Mouse (Mus musculus) forebrain, embryonic 16.5 days (tissue): ENCODE data around the gene Col23a1. TPM values are rescaled to one million over a fixed set of nuclear protein-coding genes. Genes with fewer than 3 reads are reported as not detected.

Source experiments
- ATAC-seq: fragments of 200-750 bp; cut with Nextera tagmentation; 2 replicates; pipeline ENCODE4 v1.8.0; 2017; ENCODE audit warnings: mild to moderate bottlenecking, moderate library complexity
- H3K27ac ChIP-seq: fragments of 300-500 bp; sonication (generic); 2 replicates; pipeline ENCODE4 v1.5.1; 2014; ENCODE audit warnings: low read length, control low read depth
- H3K27me3 ChIP-seq: fragments of 300-500 bp; sonication (generic); replicated peaks from 2 replicates; pipeline ENCODE4 v1.6.1; 2014; ENCODE audit warnings: low read length; ENCODE audit not compliant: control insufficient read depth, insufficient read depth
- H3K36me3 ChIP-seq: fragments of 300-500 bp; sonication (generic); 2 replicates; pipeline ENCODE4 v1.6.1; 2014; ENCODE audit not compliant: control insufficient read depth, insufficient read depth
- H3K4me1 ChIP-seq: fragments of 300-500 bp; sonication (generic); replicated peaks from 2 replicates; pipeline ENCODE4 v1.6.1; 2014; ENCODE audit warnings: low read length; ENCODE audit not compliant: control insufficient read depth, insufficient read depth
- H3K4me2 ChIP-seq: fragments of 300-500 bp; sonication (generic); 2 replicates; pipeline ENCODE4 v1.6.1; 2014; ENCODE audit warnings: mild to moderate bottlenecking, low read length, control low read depth
- H3K4me3 ChIP-seq: fragments of 300-500 bp; sonication (generic); replicated peaks from 2 replicates; pipeline ENCODE4 v1.5.1; 2014; ENCODE audit warnings: mild to moderate bottlenecking, low read length, control low read depth
- H3K9ac ChIP-seq: fragments of 300-500 bp; sonication (generic); replicated peaks from 2 replicates; pipeline ENCODE4 v1.6.1; 2014; ENCODE audit warnings: low read depth, low read length, control low read depth
- H3K9me3 ChIP-seq: fragments of 300-500 bp; sonication (generic); 2 replicates; pipeline ENCODE4 v1.6.1; 2016; ENCODE audit warnings: low read length; ENCODE audit not compliant: control insufficient read depth
- WGBS: fragments of 180-500 bp; shearing (Covaris S2); extraction: QIAGEN DNeasy Blood & Tissue Kit; methylation state at CpG from one replicate; pipeline ENCODE4 v1.1.7; 2014; 5-methylcytosine and 5-hydroxymethylcytosine counted together
- polyA plus RNA-seq: library from polyadenylated mRNA; unstranded; fragments of >200 nt; fragmentation: Nextera tagmentation; extraction: Ambion mirVana; gene quantifications from 2 replicates; pipeline ENCODE4 v1.2.1, GENCODE M21; 2015

The Col23a1 gene
- polyA plus RNA-seq, 1 experiment from 2014 or later = 3.0 TPM

- no peak for ATAC-seq
- Histone ChIP-seq H3K36me3 (no peaks in the 10 kb centered on the region), H3K4me2 (no peak overlapping the region), H3K27me3 (no peaks in the 10 kb centered on the region), H3K9ac (no peak overlapping the region), H3K4me3 (no peak overlapping the region), H3K4me1 (peaks cover 3% of the 10 kb centered on the region), H3K27ac (no peak overlapping the region), H3K9me3 (no peaks in the 10 kb centered on the region)
- WGBS = 86% methylated on average over 5 of the region's 5 CpGs
These were observed 161.6 kb downstream of the Col23a1 start for GRCm38 (mm10) chr11:51451281-51451680.

DNA sequence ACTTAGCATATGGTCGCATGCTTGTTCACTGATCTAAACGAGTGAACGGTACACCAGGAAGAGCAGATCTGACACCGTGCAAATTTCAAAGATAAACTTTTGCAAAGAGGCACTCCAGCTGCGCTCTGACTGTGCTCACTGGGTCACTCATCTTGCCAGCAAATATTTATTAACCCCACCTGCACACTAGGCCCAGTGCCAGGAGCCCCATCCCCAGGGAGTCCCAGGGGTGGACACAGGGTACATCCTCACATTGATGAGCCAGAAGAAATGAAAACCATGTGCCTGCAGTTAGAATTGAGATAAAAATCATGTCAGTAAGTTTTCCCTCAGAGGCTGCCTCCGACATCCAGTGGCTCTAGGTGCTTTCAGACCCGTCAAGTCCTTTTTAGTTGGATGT, 162.2 kb downstream of the Col23a1 start:
- no peaks in the 10 kb centered on the region for H3K36me3 ChIP-seq
- 56% methylated on average over 7 of the region's 7 CpGs for WGBS
- ATAC-seq = no peak
- no peak overlapping the region for H3K27ac ChIP-seq
- no peak overlapping the region for H3K9ac ChIP-seq
- no peak overlapping the region for H3K4me3 ChIP-seq
- no peak overlapping the region for H3K4me2 ChIP-seq
- H3K9me3 ChIP-seq = no peaks in the 10 kb centered on the region
- peaks cover 3% of the 10 kb centered on the region for H3K4me1 ChIP-seq
- no peaks in the 10 kb centered on the region for H3K27me3 ChIP-seq

DNA sequence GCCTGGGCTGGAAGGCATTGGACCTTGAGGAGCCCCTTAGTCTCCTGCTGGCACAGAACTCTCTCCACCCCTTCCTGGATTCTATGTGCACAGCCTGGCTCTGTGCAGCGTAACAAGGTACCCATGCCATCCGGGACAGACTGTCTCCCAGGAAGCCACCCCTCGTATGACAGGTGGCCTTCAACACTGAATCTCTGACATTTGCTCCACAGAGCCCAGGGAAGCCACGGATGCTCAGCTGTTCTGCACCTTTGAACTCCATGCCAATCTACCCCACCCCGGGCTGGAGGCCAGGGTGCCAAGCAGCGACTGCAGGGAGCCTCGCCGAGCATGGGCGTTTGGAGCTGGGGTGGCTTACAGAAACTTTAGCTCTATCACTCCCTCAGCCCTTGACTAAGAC, 164.0 kb downstream of the Col23a1 start:
- H3K4me1 ChIP-seq = peaks cover 5% of the 10 kb centered on the region
- no peak overlapping the region for H3K9ac ChIP-seq
- no peaks in the 10 kb centered on the region for H3K27me3 ChIP-seq
- H3K27ac ChIP-seq = no peak overlapping the region
- no peaks in the 10 kb centered on the region for H3K9me3 ChIP-seq
- ATAC-seq = no peak
- no peak overlapping the region for H3K4me3 ChIP-seq
- H3K4me2 ChIP-seq = no peak overlapping the region
- WGBS = 90% methylated on average over 9 of the region's 9 CpGs
- no peaks in the 10 kb centered on the region for H3K36me3 ChIP-seq

DNA sequence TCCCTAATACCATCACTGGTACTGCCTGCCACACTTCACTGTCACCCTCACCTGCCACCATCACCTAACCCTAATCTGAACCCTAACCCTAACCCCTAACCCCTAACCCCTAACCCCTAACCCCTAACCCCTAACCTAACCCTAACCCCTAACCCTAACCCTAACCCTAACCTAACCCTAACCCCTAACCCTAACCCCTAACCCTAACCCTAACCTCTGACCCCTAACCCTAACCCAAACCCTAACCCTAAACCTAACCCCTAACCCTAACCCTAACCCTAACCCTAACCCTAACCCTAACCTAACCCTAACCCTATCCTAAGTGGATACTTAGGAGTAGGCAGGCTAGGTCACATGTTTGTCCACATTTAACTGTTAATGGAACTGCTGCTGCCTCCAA, 165.8 kb downstream of the Col23a1 start:
- Histone ChIP-seq H3K4me3 (no peak overlapping the region), H3K27me3 (no peaks in the 10 kb centered on the region), H3K9ac (no peak overlapping the region), H3K36me3 (no peaks in the 10 kb centered on the region), H3K4me1 (peaks cover 11% of the 10 kb centered on the region), H3K4me2 (no peak overlapping the region), H3K27ac (no peak overlapping the region), H3K9me3 (no peaks in the 10 kb centered on the region)
- no peak for ATAC-seq

GRCm38 (mm10) chr11:51457624-51458023, 167.9 kb downstream of the Col23a1 start:
- no peak overlapping the region for H3K9ac ChIP-seq
- peaks cover 11% of the 10 kb centered on the region for H3K4me1 ChIP-seq
- WGBS = 69% methylated on average over 5 of the region's 5 CpGs
- H3K9me3 ChIP-seq = no peaks in the 10 kb centered on the region
- H3K27ac ChIP-seq = no peak overlapping the region
- H3K27me3 ChIP-seq = no peaks in the 10 kb centered on the region
- no peak for ATAC-seq
- no peaks in the 10 kb centered on the region for H3K36me3 ChIP-seq
- no peak overlapping the region for H3K4me3 ChIP-seq
- no peak overlapping the region for H3K4me2 ChIP-seq

- 48% methylated on average over 4 of the region's 4 CpGs for WGBS
- H3K4me2 ChIP-seq = no peak overlapping the region
- no peak for ATAC-seq
- no peaks in the 10 kb centered on the region for H3K9me3 ChIP-seq
- H3K27me3 ChIP-seq = no peaks in the 10 kb centered on the region
- no peak overlapping the region for H3K4me3 ChIP-seq
- H3K9ac ChIP-seq = no peak overlapping the region
- no peaks in the 10 kb centered on the region for H3K36me3 ChIP-seq
- no peak overlapping the region for H3K27ac ChIP-seq
- H3K4me1 ChIP-seq = peaks cover 11% of the 10 kb centered on the region
These were observed 168.9 kb downstream of the Col23a1 start for GRCm38 (mm10) chr11:51458649-51459048.

DNA sequence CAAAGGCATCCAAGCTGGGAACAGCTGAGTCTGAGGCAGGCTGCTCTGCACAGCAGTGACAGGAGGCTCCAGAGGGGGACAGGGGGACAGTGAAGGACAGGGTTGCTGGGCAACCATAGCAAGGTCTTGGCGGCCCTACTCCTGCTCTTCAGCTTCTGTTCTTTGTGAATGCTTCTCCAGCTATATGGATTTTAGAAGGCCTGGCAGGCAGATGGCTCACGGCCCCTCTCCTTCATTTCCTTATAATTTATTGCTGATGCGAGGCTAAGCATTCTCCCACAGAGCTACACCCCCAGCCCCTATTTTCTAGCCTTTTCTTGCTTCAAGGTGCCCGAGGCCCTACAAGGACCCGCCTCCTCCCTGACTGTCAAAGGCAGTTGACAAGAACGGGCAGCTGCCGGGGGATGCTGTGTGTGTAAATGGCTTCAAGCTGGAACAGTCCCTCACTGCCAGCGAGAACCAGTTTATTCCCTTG, 169.9 kb downstream of the Col23a1 start:
- Histone ChIP-seq H3K9ac (peak overlapping the region; percentile 18; the same call in 1 of the 2 replicates), H3K27me3 (no peaks in the 10 kb centered on the region), H3K4me3 (no peak overlapping the region), H3K36me3 (no peaks in the 10 kb centered on the region), H3K9me3 (no peaks in the 10 kb centered on the region), H3K4me1 (peaks cover 11% of the 10 kb centered on the region), H3K27ac (peak overlapping the region; percentile 27; the same call in 1 of the 2 replicates), H3K4me2 (no peak overlapping the region)
- 31% methylated on average over 8 of the region's 8 CpGs for WGBS
- peak; percentile 78 for ATAC-seq

- ATAC-seq = no peak
- H3K4me1 ChIP-seq = peaks cover 6% of the 10 kb centered on the region; the same call in 1 of the 2 replicates
- H3K27ac ChIP-seq = no peak overlapping the region
- WGBS = 78% methylated on average over 6 of the region's 6 CpGs
- H3K27me3 ChIP-seq = no peaks in the 10 kb centered on the region
- no peak overlapping the region for H3K4me3 ChIP-seq
- no peaks in the 10 kb centered on the region for H3K9me3 ChIP-seq
- H3K4me2 ChIP-seq = no peak overlapping the region
- H3K9ac ChIP-seq = no peak overlapping the region
- H3K36me3 ChIP-seq = no peaks in the 10 kb centered on the region
These were observed 179.0 kb downstream of the Col23a1 start for GRCm38 (mm10) chr11:51468737-51469136.

- Histone ChIP-seq H3K9ac (no peak overlapping the region), H3K4me1 (peaks cover 6% of the 10 kb centered on the region; the same call in 1 of the 2 replicates), H3K27ac (no peak overlapping the region), H3K27me3 (no peaks in the 10 kb centered on the region), H3K9me3 (no peaks in the 10 kb centered on the region), H3K4me3 (no peak overlapping the region), H3K36me3 (no peaks in the 10 kb centered on the region), H3K4me2 (no peak overlapping the region)
- 87% methylated on average over 13 of the region's 13 CpGs for WGBS
- ATAC-seq = no peak
These were observed 179.7 kb downstream of the Col23a1 start for GRCm38 (mm10) chr11:51469341-51469831.
